Mouse (Mus musculus): ENCODE data around the gene Foxj3. TPM values are rescaled to one million over a fixed set of nuclear protein-coding genes. Genes with fewer than 3 reads are reported as not detected.

Foxj3 gene
- polyA plus RNA-seq, 1 experiment = 19.0 TPM

GRCm38 (mm10) chr4:119657011-119657410, 120.2 kb downstream of the Foxj3 start:
- TF ChIP-seq POLR2A (IDR thresholded peaks at IDR 0.05; ENCODE audit: low read depth, low read length) = no peak
- TF ChIP-seq CTCF (IDR thresholded peaks at IDR 0.05; ENCODE audit: extremely low read depth, insufficient read length, insufficient replicate concordance, low read depth, low read length) = no peak
- Histone ChIP-seq H3K36me3 (ENCODE audit: control insufficient read depth, insufficient read depth, low read length) (peaks cover 14% of the 10 kb centered on the region), H3K4me3 (ENCODE audit: low read depth, low read length) (peak overlapping the region; percentile 60), H3K27ac (ENCODE audit: insufficient read depth, low read depth, low read length) (peak overlapping the region; percentile 76), H3K27me3 (ENCODE audit: control insufficient read depth, insufficient read depth, low read length) (no peaks in the 10 kb centered on the region), H3K4me1 (ENCODE audit: control insufficient read depth, insufficient read depth, insufficient read length, low read length) (peaks cover 17% of the 10 kb centered on the region; the same call in 1 of the 2 replicates)
- WGBS = 79% methylated on average over 1 of the region's 1 CpGs

GRCm38 (mm10) chr4:119658246-119658645, 121.4 kb downstream of the Foxj3 start:
- H3K4me3 ChIP-seq (ENCODE audit: low read depth, low read length) = peak overlapping the region; percentile 71

GRCm38 (mm10) chr4:119658731-119659130, 121.9 kb downstream of the Foxj3 start, which contains the start of gene Guca2b:
Gene Guca2b, minus strand, starts transcription at chr4:119658954.
- H3K27me3 ChIP-seq (ENCODE audit: control insufficient read depth, insufficient read depth, low read length) = no peaks in the 10 kb centered on the region
- H3K36me3 ChIP-seq (ENCODE audit: control insufficient read depth, insufficient read depth, low read length) = peaks cover 14% of the 10 kb centered on the region
- 36% methylated on average over 4 of the region's 4 CpGs for WGBS
- peaks cover 17% of the 10 kb centered on the region; the same call in 1 of the 2 replicates for H3K4me1 ChIP-seq (ENCODE audit: control insufficient read depth, insufficient read depth, insufficient read length, low read length)
- TF ChIP-seq POLR2A (IDR thresholded peaks at IDR 0.05; ENCODE audit: low read depth, low read length) (peak; percentile 63), CTCF (IDR thresholded peaks at IDR 0.05; ENCODE audit: extremely low read depth, insufficient read length, insufficient replicate concordance, low read depth, low read length) (no peak)
- peak within 1 kb of the TSS; percentile 71 for H3K4me3 ChIP-seq (ENCODE audit: low read depth, low read length)
- H3K27ac ChIP-seq (ENCODE audit: insufficient read depth, low read depth, low read length) = peak within 1 kb of the TSS; percentile 98

More at GRCm38 (mm10) chr4:119658246-119658645, 121.4 kb downstream of the Foxj3 start:
- no peak for TF ChIP-seq CTCF (IDR thresholded peaks at IDR 0.05; ENCODE audit: extremely low read depth, insufficient read length, insufficient replicate concordance, low read depth, low read length)
- no peak; the same call in 1 of the 2 replicates for TF ChIP-seq POLR2A (IDR thresholded peaks at IDR 0.05; ENCODE audit: low read depth, low read length)
- Histone ChIP-seq H3K4me1 (ENCODE audit: control insufficient read depth, insufficient read depth, insufficient read length, low read length) (peaks cover 17% of the 10 kb centered on the region; the same call in 1 of the 2 replicates), H3K27ac (ENCODE audit: insufficient read depth, low read depth, low read length) (peak overlapping the region; percentile 98), H3K27me3 (ENCODE audit: control insufficient read depth, insufficient read depth, low read length) (no peaks in the 10 kb centered on the region), H3K36me3 (ENCODE audit: control insufficient read depth, insufficient read depth, low read length) (peaks cover 14% of the 10 kb centered on the region)
- 16% methylated on average over 2 of the region's 2 CpGs for WGBS

- TF ChIP-seq POLR2A (IDR thresholded peaks at IDR 0.05; ENCODE audit: low read depth, low read length) (no peak), CTCF (IDR thresholded peaks at IDR 0.05; ENCODE audit: extremely low read depth, insufficient read length, insufficient replicate concordance, low read depth, low read length) (no peak)
- H3K4me3 ChIP-seq (ENCODE audit: low read depth, low read length) = peak overlapping the region; percentile 71
- peaks cover 14% of the 10 kb centered on the region for H3K36me3 ChIP-seq (ENCODE audit: control insufficient read depth, insufficient read depth, low read length)
- peaks cover 17% of the 10 kb centered on the region; the same call in 1 of the 2 replicates for H3K4me1 ChIP-seq (ENCODE audit: control insufficient read depth, insufficient read depth, insufficient read length, low read length)
- WGBS = 32% methylated on average over 8 of the region's 8 CpGs
- H3K27ac ChIP-seq (ENCODE audit: insufficient read depth, low read depth, low read length) = peak overlapping the region; percentile 98
- no peaks in the 10 kb centered on the region for H3K27me3 ChIP-seq (ENCODE audit: control insufficient read depth, insufficient read depth, low read length)
These were observed 123.2 kb downstream of the Foxj3 start for GRCm38 (mm10) chr4:119660007-119660406.

- Histone ChIP-seq H3K36me3 (ENCODE audit: control insufficient read depth, insufficient read depth, low read length) (peaks cover 7% of the 10 kb centered on the region), H3K27ac (ENCODE audit: insufficient read depth, low read depth, low read length) (no peak overlapping the region), H3K27me3 (ENCODE audit: control insufficient read depth, insufficient read depth, low read length) (no peaks in the 10 kb centered on the region), H3K4me3 (ENCODE audit: low read depth, low read length) (no peak overlapping the region), H3K4me1 (ENCODE audit: control insufficient read depth, insufficient read depth, insufficient read length, low read length) (peaks cover 21% of the 10 kb centered on the region; the same call in 1 of the 2 replicates)
- TF ChIP-seq CTCF (IDR thresholded peaks at IDR 0.05; ENCODE audit: extremely low read depth, insufficient read length, insufficient replicate concordance, low read depth, low read length) = no peak
- WGBS = 69% methylated on average over 4 of the region's 4 CpGs
These were observed 125.3 kb downstream of the Foxj3 start for GRCm38 (mm10) chr4:119662151-119662550.

- no peaks in the 10 kb centered on the region for H3K36me3 ChIP-seq (ENCODE audit: control insufficient read depth, insufficient read depth, low read length)
- no peak overlapping the region for H3K27ac ChIP-seq (ENCODE audit: insufficient read depth, low read depth, low read length)
- TF ChIP-seq POLR2A (IDR thresholded peaks at IDR 0.05; ENCODE audit: low read depth, low read length) = no peak
- no peak for TF ChIP-seq CTCF (IDR thresholded peaks at IDR 0.05; ENCODE audit: extremely low read depth, insufficient read length, insufficient replicate concordance, low read depth, low read length)
- H3K4me3 ChIP-seq (ENCODE audit: low read depth, low read length) = no peak overlapping the region
- peaks cover 21% of the 10 kb centered on the region; the same call in 1 of the 2 replicates for H3K4me1 ChIP-seq (ENCODE audit: control insufficient read depth, insufficient read depth, insufficient read length, low read length)
- WGBS = 78% methylated on average over 7 of the region's 7 CpGs
- no peaks in the 10 kb centered on the region for H3K27me3 ChIP-seq (ENCODE audit: control insufficient read depth, insufficient read depth, low read length)
These were observed 126.2 kb downstream of the Foxj3 start for GRCm38 (mm10) chr4:119662976-119663375.

GRCm38 (mm10) chr4:119663409-119664095, 126.7 kb downstream of the Foxj3 start:
- TF ChIP-seq CTCF (IDR thresholded peaks at IDR 0.05; ENCODE audit: extremely low read depth, insufficient read length, insufficient replicate concordance, low read depth, low read length) (no peak), POLR2A (IDR thresholded peaks at IDR 0.05; ENCODE audit: low read depth, low read length) (no peak)
- no peak overlapping the region for H3K27ac ChIP-seq (ENCODE audit: insufficient read depth, low read depth, low read length)
- WGBS = 85% methylated on average over 14 of the region's 14 CpGs

More at GRCm38 (mm10) chr4:119663409-119664095, 126.7 kb downstream of the Foxj3 start:
- Histone ChIP-seq H3K36me3 (ENCODE audit: control insufficient read depth, insufficient read depth, low read length) (no peaks in the 10 kb centered on the region), H3K4me1 (ENCODE audit: control insufficient read depth, insufficient read depth, insufficient read length, low read length) (peaks cover 21% of the 10 kb centered on the region; the same call in 1 of the 2 replicates), H3K4me3 (ENCODE audit: low read depth, low read length) (no peak overlapping the region), H3K27me3 (ENCODE audit: control insufficient read depth, insufficient read depth, low read length) (no peaks in the 10 kb centered on the region)

Data from small intestine, adult 2 months (tissue).